Mouse (Mus musculus) kidney, postnatal 36 days (tissue): ENCODE results near the gene Tpm1.

Experiments used
- DNase-seq, 2 experiments: peaks; one replicate each; pipeline ENCODE4 v3.0.0; 2021 to 2022; ENCODE audit warnings: mixed read lengths in 2 of 2

Gene Tpm1

DNA sequence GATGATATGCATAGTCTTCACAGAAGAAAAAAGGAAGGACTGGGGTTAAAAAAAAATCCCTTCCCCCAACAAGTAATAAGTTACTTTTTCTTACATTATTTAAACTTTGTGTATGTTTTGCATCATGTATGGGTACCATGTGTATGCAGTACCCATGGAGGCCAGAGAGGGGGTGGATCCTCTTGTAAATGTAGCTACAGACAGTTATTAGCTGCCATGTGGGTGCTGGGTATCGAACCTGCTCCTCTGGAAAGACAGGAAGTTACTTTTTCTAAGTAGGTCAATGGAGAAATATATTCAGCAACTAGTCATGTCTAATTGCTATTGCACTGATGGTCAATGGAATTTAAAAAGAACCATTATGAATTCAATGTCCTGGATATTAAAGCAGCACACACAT is 70.7 kb downstream of the Tpm1 start:
- DNase-seq = no peak

DNA sequence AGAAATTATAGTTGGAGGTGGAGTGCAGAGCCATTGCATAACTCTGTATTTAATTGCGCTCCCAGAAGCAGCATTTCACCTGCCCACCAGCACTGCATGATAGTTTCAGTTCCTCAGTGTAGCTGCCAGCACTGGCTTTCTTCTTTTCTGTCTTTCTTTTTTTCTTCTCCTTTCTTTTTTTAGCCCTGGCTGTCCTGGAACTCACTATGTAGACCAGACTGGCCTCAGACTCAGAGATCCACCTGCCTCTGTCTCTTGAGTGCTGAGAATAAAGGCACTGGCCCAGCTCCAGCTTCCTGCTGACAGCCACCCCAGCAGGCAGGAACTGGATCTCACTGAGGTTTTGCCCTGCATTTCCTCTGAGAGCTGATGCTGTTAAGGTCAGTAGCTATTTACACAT is 71.2 kb downstream of the Tpm1 start:
- peak; percentile 22 to 46 for DNase-seq

DNA sequence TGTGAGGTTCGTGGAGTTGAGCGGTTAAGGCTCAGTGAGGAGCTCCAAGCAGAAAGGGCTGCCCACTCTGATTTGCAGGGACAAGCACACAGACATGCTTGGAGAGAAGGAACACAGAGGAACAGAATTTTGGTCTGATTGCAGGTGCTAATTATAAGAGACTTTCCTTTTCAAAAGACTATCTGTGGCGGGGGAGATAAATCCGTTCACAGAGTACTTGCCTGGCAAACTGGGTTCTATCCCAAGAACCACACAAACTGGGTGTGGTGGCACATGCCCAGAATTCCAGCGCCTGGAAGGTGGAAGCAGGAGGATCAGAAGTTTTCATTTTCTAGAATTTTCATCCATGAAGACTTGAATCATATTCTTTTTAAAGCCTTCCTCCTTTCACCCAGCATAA is 72.1 kb downstream of the Tpm1 start:
- DNase-seq = no peak

DNA sequence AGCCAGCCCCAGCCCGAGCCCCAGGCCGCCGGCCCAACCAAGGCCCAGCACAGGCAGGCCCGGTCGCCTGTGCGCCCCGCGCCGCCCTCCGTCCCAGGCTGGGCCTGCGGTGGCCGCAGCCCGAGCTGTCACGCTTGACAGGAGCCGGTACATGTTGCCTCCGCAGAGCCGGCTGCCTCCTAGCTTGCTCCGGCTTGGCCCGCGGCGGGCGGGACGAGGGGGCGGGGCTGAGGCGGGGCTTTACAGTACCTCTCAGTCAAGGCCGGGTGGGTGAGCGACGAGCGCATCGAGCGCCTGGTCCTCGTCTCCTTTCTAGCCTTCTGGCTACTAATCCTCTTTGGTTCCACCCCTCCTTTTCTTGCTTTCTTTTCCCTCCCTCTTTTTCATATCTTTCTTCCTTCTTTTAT is 74.0 kb downstream of the Tpm1 start, which contains the start of gene Lactb:
Gene Lactb (minus strand): TSS at position 246 of the 407 bp plus-strand sequence.
- DNase-seq = peak; percentile 98 to 100

DNA sequence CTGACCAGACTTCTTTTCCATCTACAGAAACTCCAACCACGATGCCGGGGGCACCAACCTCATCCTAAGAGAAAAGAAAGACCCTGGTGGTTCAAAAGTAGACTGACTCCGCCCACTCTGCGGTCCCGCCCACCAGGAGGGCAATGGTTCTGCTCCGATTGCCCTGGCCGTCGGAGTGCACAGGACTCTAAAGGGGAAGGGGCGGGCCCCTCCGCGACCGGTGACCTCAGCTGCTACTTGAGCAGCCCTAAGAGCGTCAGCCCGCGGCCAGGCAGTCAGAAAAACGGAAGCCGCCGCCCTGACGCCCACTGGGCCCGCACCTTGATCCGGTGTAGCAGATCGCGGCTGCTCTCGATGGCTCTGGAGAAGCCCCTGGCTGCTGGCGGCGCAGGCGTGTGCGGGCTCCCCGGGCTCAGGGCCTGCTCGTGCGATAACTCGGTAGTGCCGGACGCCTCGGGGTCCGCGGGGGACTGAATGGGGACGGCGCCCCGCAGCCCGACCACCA is 74.4 kb downstream of the Tpm1 start:
- peak; percentile 94 to 95 for DNase-seq
